Mouse (Mus musculus): ENCODE data around the gene Fkrp. TPM values are rescaled to one million over a fixed set of nuclear protein-coding genes. Genes with fewer than 3 reads are reported as not detected.

Gene Fkrp
- polyA plus RNA-seq, 1 experiment from 2014 or later: 27.8 TPM

DNA sequence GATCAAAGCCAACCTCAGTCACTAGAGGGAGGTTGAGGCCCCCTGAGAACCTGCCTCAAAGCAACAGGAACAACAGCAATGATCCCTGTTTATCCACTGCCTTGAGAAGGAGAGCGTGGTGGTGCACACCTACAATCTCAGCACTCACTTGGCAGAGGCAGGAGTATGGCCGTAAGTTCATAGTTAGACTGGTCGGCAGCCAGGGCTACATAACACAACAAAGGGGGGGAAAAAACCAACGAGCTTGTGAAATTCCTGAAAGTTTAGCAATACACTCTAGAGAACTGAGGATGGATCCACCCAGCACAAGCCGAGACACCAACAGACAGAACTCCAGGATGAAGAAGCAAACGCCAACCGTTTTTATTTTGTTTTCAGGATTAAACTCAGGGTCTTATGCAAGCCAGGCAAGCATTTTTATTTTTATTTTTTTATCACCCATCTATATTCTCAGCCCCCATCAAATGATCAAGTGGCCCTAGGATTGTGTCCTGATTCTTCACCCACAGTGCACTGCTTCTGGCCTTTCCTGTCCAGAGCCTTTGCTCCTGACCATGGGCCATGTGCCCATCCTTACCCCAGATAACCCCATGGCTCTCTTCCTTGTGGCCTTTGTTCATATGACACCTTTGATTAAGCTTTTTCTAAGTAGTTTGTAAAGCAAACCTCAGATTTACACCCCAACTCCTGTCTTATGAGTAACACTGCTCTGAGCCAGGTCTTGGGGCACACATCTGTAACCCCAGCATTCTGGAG, 52.9 kb downstream of the Fkrp start:
- H3K27ac ChIP-seq (replicated peaks): no peak overlapping the region

DNA sequence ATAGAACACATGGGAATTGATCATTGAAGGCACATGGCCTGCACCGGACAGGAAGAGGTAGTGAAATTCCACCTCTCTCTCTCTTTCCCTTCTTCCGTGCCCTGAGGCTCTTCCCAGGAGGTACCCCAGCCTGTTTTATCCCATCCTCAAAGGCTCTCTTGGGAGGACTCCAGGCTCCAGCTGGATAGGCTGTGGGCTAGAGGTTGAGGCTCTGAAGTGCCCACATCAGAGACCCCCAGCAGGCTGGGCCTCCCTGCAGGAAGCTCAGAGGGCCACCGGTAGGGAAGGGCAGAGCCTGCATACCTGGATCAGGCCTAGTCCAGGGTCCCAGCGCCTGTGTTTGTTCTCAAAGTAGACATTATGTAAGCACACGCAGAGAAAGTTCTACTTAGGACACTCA, 54.9 kb downstream of the Fkrp start:
- H3K27ac ChIP-seq (replicated peaks): peak overlapping the region; percentile 68; the same call in 1 of the 2 replicates

More for the DNA sequence above, 52.9 kb downstream of the Fkrp start:
- Histone ChIP-seq H3K27me3 (no peaks in the 10 kb centered on the region), H3K4me1 (peaks cover 14% of the 10 kb centered on the region), H3K4me3 (replicated peaks) (no peak overlapping the region), H3K4me2 (replicated peaks) (no peak overlapping the region), H3K9me3 (replicated peaks) (no peaks in the 10 kb centered on the region), H3K9ac (no peak overlapping the region), H3K36me3 (no peaks in the 10 kb centered on the region)
- 81% methylated on average over 7 of the region's 7 CpGs for WGBS
- ATAC-seq (ENCODE audit: insufficient number of reproducible peaks, low FRiP score, low TSS enrichment, low read depth): no peak

DNA sequence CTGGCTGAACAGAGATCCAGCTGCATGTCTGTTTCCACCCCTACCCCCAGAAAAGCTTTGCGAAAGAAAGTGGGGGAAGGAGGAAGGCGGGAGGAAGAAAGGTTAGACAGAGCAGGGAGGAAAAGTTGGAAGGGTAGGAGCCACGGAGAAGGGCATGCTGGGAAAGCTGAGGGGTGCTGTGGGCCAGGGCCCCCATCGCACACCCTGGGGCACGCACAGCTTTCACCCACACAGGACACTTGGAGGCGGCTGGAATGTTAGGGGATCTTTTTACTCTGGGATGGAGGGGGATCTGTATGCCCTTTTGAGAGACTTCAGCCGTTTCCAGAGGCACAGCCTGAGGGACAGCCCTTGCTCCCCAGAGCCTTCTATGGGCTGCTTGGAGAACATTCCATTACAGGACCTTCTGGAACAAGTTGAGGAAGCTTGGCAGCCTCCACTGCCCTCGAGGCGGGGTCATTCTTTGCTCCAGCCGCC, 55.5 kb downstream of the Fkrp start:
- Histone ChIP-seq H3K4me1 (peaks cover 14% of the 10 kb centered on the region), H3K27ac (replicated peaks) (peak overlapping the region; percentile 73), H3K4me2 (replicated peaks) (0 out of 2 replicates have a peak overlapping the region, but pooled peaks have one; percentile 22), H3K4me3 (replicated peaks) (no peak overlapping the region), H3K9me3 (replicated peaks) (no peaks in the 10 kb centered on the region), H3K36me3 (no peaks in the 10 kb centered on the region), H3K9ac (no peak overlapping the region), H3K27me3 (no peaks in the 10 kb centered on the region)
- ATAC-seq (ENCODE audit: insufficient number of reproducible peaks, low FRiP score, low TSS enrichment, low read depth): peak; percentile 43; the same call in 1 of the 2 replicates
- 24% methylated on average over 10 of the region's 10 CpGs for WGBS

More for the DNA sequence above, 54.9 kb downstream of the Fkrp start:
- Histone ChIP-seq H3K9me3 (replicated peaks) (no peaks in the 10 kb centered on the region), H3K27me3 (no peaks in the 10 kb centered on the region), H3K4me2 (replicated peaks) (no peak overlapping the region), H3K9ac (no peak overlapping the region), H3K36me3 (no peaks in the 10 kb centered on the region), H3K4me3 (replicated peaks) (no peak overlapping the region), H3K4me1 (peaks cover 14% of the 10 kb centered on the region)
- ATAC-seq (ENCODE audit: insufficient number of reproducible peaks, low FRiP score, low TSS enrichment, low read depth): no peak
- WGBS: 30% methylated on average over 5 of the region's 5 CpGs

DNA sequence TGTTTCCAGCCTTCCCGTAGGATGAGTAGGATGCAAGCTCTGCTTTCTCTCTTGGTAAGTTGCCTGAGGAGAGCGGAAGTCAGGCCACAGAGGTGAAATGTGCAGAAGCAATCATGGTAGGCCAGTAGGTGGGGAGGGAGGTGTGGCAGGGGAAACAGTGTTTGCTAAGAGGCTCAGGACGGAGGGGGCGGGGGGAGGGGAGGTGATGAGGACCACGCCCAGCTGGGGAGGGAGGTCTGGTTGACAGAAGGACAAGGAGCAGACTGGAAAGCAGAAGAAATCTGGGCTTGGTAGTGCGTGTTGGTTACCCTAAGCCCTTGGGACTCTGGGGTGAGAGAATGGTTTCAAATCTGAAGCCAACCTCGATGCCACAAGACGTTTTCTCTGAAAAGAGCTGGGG, 56.2 kb downstream of the Fkrp start:
- H3K27ac ChIP-seq (replicated peaks): 0 out of 2 replicates have a peak overlapping the region, but pooled peaks have one; percentile 8
- WGBS: 19% methylated on average over 8 of the region's 8 CpGs

More for the DNA sequence above, 56.2 kb downstream of the Fkrp start:
- no peak overlapping the region for H3K4me3 ChIP-seq (replicated peaks)
- peaks cover 14% of the 10 kb centered on the region for H3K4me1 ChIP-seq
- H3K27me3 ChIP-seq: no peaks in the 10 kb centered on the region
- no peak overlapping the region for H3K4me2 ChIP-seq (replicated peaks)
- H3K9me3 ChIP-seq (replicated peaks): no peaks in the 10 kb centered on the region
- peak; percentile 26; the same call in 1 of the 2 replicates for ATAC-seq (ENCODE audit: insufficient number of reproducible peaks, low FRiP score, low TSS enrichment, low read depth)
- H3K9ac ChIP-seq: no peak overlapping the region
- H3K36me3 ChIP-seq: no peaks in the 10 kb centered on the region

Other genes with a start within 250 kb of the Fkrp start
- 16.8 and 17.2 TPM in 2 replicates for gene Arhgap35, start 201.7 kb downstream of the Fkrp start, polyA plus RNA-seq (2015; fragmentation: Nextera tagmentation; extraction: Ambion mirVana)
- gene Ceacam15, start 141.0 kb downstream of the Fkrp start, polyA plus RNA-seq (2015; fragmentation: Nextera tagmentation; extraction: Ambion mirVana): not detected in 2 replicates
- gene Ceacam9, start 94.8 kb downstream of the Fkrp start, polyA plus RNA-seq (2015; fragmentation: Nextera tagmentation; extraction: Ambion mirVana): not detected in 2 replicates
- 273 and 275 TPM in 2 replicates for gene Ap2s1, start 78.3 kb downstream of the Fkrp start, polyA plus RNA-seq (2015; fragmentation: Nextera tagmentation; extraction: Ambion mirVana)
- 34.5 and 35.5 TPM in 2 replicates for gene Slc1a5, start 35.4 kb downstream of the Fkrp start, polyA plus RNA-seq (2015; fragmentation: Nextera tagmentation; extraction: Ambion mirVana)
- gene Strn4, start 843 bp downstream of the Fkrp start, polyA plus RNA-seq (2015; fragmentation: Nextera tagmentation; extraction: Ambion mirVana): 108 and 114 TPM in 2 replicates
- gene Prkd2, start 26.2 kb upstream of the Fkrp start, polyA plus RNA-seq (2015; fragmentation: Nextera tagmentation; extraction: Ambion mirVana): 22.1 and 23.0 TPM in 2 replicates
- 5.4 and 6.3 TPM in 2 replicates for gene Dact3, start 58.6 kb upstream of the Fkrp start, polyA plus RNA-seq (2015; fragmentation: Nextera tagmentation; extraction: Ambion mirVana)
- gene Gng8, start 75.1 kb upstream of the Fkrp start, polyA plus RNA-seq (2015; fragmentation: Nextera tagmentation; extraction: Ambion mirVana): 27.8 and 36.3 TPM in 2 replicates
- 2.5 and 3.1 TPM in 2 replicates for gene Ptgir, start 89.8 kb upstream of the Fkrp start, polyA plus RNA-seq (2015; fragmentation: Nextera tagmentation; extraction: Ambion mirVana)
- 117 and 138 TPM in 2 replicates for gene Calm3, start 107.4 kb upstream of the Fkrp start, polyA plus RNA-seq (2015; fragmentation: Nextera tagmentation; extraction: Ambion mirVana)
- 22.4 and 26.0 TPM in 2 replicates for gene Pnmal2, start 128.0 kb upstream of the Fkrp start, polyA plus RNA-seq (2015; fragmentation: Nextera tagmentation; extraction: Ambion mirVana)
- gene Pnmal1, start 142.9 kb upstream of the Fkrp start, polyA plus RNA-seq (2015; fragmentation: Nextera tagmentation; extraction: Ambion mirVana): 1.8 and 2.9 TPM in 2 replicates
- 0.28 and 0.32 TPM in 2 replicates for gene Gm42372, start 166.4 kb upstream of the Fkrp start, polyA plus RNA-seq (2015; fragmentation: Nextera tagmentation; extraction: Ambion mirVana)
- 41.5 and 43.9 TPM in 2 replicates for gene Ccdc8, start 176.0 kb upstream of the Fkrp start, polyA plus RNA-seq (2015; fragmentation: Nextera tagmentation; extraction: Ambion mirVana)
- gene Ppp5c, start 211.2 kb upstream of the Fkrp start, polyA plus RNA-seq (2015; fragmentation: Nextera tagmentation; extraction: Ambion mirVana): 112 and 113 TPM in 2 replicates
- 27.9 and 31.2 TPM in 2 replicates for gene Hif3a, start 245.7 kb upstream of the Fkrp start, polyA plus RNA-seq (2015; fragmentation: Nextera tagmentation; extraction: Ambion mirVana)